Mouse (Mus musculus) E14TG2a.4 (cell line): Measurements from ENCODE around the gene Ola1.

ENCODE experiments used
- CTCF ChIP-seq: conservative IDR thresholded peaks from 2 replicates; pipeline ENCODE4 v1.5.1; 2014; ENCODE audit warnings: low read length
- NANOG ChIP-seq: IDR thresholded peaks from 2 replicates; pipeline ENCODE4 v1.6.1; 2014; ENCODE audit warnings: borderline replicate concordance, low read length, mixed read lengths

DNA sequence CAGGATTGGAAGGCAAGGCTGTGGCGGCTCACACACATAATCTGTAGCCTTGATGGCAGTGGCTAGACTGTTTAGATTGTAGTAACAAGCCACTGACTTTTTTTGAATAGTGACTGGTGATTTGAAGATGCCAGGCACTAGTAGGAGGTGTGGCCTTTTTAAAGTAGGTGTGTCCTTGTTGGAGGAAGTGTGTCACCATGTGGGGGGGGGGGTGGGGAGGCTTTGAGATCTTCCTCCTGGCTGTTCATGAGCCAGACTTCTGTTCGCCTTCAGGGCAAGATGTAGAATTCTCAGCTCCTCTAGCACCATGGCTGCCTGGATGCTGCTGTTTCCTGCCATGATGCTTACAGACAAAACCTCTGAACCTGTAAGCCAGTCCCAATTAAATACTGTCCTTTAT, 136.9 kb downstream of the Ola1 start:
- TF ChIP-seq CTCF (no peak), NANOG (no peak)
